In genomic region chr10:31252584-31253381, GRCm38 (mm10) we compare ENCODE assay signal across 10 mouse cellular contexts.
DNase-seq lines count a peak whose midpoint lies in the region.
"Had no signal": no experiment of that assay in that cellular context is flagged by ENCODE, and none has a peak within 500 bp of the region (broad histone marks: within the 10 kb centered on the region; RNA-seq: fewer than 3 reads in every experiment).

No protein-coding gene starts in this region.

- H3K4me1 ChIP-seq in heart, embryonic 10.5 days = peaks cover 13% of the 10 kb centered on the region; the same call in 1 of the 2 replicates
- H3K4me1 ChIP-seq: forebrain, embryonic 12.5 days; midbrain, embryonic 10.5 days had no signal

- H3K36me3 ChIP-seq in heart, embryonic 10.5 days = no peaks in the 10 kb centered on the region
- H3K36me3 ChIP-seq: forebrain, embryonic 12.5 days; midbrain, embryonic 10.5 days had no signal

- no peaks in the 10 kb centered on the region for H3K9me3 ChIP-seq in heart, embryonic 10.5 days
- H3K9me3 ChIP-seq: forebrain, embryonic 12.5 days; midbrain, embryonic 10.5 days had no signal

- intact Hi-C loops in heart, postnatal 36 days (cut with DNase I) = no loop called here

- DNase-seq in heart, embryonic 10.5 days (ENCODE audit: low spot score) = no peak
- DNase-seq in heart, postnatal 36 days = no peak
- peak; percentile 39 for DNase-seq in retina, postnatal 1 day
- no peak for DNase-seq in retina, embryonic 14.5 days (ENCODE audit: low spot score)
- DNase-seq in layer of hippocampus, adult 9-11 months = peak; percentile 20
- DNase-seq in adrenal gland, adult 2 months = no peak
- DNase-seq in testis, postnatal 14 days (ENCODE audit: low spot score) = no peak
- no peak for DNase-seq in kidney, postnatal 36 days

- no peaks in the 10 kb centered on the region for H3K27me3 ChIP-seq in heart, embryonic 10.5 days (ENCODE audit: insufficient read depth, poor library complexity, severe bottlenecking)
- H3K27me3 ChIP-seq: forebrain, embryonic 12.5 days had no signal

- WGBS in heart, embryonic 10.5 days = 44% methylated on average over 8 of the region's 8 CpGs

- H3K4me3 ChIP-seq in heart, embryonic 10.5 days = no peak overlapping the region
- H3K4me3 ChIP-seq: forebrain, embryonic 12.5 days; midbrain, embryonic 10.5 days had no signal

- peak overlapping the region; percentile 33; the same call in 1 of the 2 replicates for H3K27ac ChIP-seq in heart, embryonic 10.5 days
- H3K27ac ChIP-seq: forebrain, embryonic 12.5 days; midbrain, embryonic 10.5 days had no signal

Comparison
In these comparisons a context has a peak if more than half of its experiments do, and no peak if none do; other contexts are left out.
1. DNase-seq: peak in retina, postnatal 1 day (single experiment) and layer of hippocampus, adult 9-11 months (single experiment); none in heart, embryonic 10.5 days (single experiment), heart, postnatal 36 days (0 of 2), retina, embryonic 14.5 days (single experiment), adrenal gland, adult 2 months (single experiment), testis, postnatal 14 days (single experiment) and kidney, postnatal 36 days (0 of 2).